Mouse (Mus musculus): Measurements from ENCODE around the gene Cxxc4.

Cxxc4 gene

DNA sequence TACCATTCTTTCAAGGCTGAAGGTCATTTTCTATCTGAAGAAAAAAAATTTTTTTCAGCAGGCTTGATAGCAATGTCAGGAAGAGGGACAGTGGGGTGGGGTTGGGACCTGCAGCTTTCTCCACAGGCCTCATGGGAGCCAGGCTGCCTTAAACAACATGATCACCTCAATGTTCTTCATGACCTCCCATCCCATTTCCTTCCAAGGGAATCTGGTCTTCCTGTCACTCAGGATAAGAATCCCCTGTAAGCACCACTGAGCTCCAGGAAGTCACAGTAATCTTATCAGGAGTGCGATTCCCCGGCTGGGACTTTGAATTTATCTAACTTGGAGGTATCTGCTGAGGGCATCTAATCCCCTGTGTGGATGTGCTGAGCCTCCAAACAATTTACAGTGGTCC lies 17.9 kb downstream of the Cxxc4 start:
- no peak for DNase-seq

DNA sequence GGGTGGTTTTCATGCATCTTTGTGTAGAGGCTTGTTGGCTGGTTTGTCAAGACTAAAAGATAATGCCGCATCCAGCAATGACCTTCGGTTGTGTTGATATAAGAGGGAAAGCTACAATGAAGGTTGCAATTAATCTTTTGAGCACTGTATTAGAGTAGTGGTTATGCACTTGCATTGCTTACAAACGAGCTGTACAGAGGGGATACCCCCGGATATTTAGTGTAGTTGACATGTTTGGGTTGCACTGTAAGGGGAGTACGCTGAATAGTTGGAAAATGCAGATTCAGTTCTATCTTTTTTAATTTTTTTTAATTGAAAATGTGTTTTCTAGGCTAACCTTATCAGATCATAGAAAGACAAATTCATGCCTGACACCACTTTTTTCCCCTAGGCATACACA lies 22.4 kb downstream of the Cxxc4 start:
- DNase-seq = no peak

DNA sequence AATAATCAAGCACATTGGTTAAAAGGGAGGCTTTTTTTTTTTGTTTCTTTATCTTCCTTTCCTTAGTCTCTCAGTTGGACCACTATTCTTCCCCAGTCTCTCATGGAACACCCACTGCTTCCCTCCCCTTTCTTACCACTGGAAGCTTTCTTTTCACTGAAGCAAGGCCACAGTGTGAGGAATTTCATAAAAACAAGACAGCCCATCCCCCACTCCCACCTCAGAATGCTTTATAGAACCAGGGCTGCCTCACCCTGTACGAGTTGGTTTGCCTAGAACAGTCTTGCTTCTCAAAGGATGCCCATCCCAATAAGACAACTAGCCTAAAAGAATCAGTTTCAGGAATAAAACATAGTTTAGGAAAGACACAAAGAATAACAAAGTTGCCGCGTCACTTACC lies 23.0 kb downstream of the Cxxc4 start:
- DNase-seq = no peak

DNA sequence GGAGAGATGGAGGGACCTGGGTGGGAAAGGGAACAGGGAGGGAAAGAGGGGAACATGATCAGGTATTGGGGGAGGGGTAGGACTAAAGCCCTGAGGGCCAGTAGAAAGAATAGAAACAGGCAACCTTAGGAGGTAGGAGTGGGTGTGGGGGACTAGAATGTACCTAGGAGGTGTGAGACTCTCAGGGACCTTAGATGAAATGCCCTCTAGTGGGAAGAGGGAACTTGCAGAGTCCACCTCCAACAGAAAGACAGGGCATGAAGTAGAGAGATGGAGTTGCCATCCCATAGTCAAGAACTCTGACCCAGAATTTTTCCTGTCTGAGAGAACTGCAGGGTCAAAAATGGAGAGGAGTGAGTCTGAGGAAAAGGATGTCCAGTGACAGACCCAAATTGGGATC lies 43.4 kb downstream of the Cxxc4 start:
- DNase-seq = no peak

DNA sequence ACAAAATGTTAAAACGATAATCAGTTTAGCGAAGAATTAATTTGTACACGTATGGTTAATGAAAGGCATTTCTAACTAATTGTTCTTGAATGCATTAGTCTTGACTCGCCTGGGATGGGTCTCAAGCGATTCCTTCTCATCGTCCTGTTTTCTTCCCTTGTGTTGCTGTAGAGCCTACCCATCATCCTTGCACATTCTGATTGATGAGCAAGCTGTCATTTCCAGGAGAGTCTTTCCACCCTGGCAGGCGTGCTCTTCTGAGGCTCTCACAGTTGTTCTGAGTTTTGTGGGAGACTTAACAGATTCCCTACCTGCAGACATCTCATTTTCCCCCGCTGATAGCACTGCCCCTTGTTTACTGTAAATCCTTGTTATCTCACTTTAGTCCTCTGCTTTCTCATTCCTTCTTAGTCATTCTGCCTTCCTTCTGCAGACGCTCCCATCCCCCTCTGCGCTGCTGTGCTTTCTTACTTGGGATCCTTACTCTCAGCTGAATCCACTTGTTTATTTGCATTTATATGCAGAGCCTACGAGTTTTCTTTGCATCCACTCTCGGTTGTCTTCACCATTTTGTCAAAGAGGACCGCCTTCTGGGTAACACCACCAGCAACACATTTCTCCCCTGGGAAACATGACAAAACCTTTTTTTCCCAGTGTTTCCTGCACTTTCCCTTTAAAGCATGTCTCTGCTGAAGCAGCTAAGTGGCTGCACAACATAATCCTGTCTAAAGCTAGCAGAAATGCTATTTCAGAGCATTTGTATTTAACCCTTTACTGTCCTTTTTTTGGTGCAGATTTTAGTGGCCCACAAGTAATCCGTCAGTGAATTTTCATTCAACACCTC lies 45.5 kb downstream of the Cxxc4 start:
- no peak for DNase-seq

DNA sequence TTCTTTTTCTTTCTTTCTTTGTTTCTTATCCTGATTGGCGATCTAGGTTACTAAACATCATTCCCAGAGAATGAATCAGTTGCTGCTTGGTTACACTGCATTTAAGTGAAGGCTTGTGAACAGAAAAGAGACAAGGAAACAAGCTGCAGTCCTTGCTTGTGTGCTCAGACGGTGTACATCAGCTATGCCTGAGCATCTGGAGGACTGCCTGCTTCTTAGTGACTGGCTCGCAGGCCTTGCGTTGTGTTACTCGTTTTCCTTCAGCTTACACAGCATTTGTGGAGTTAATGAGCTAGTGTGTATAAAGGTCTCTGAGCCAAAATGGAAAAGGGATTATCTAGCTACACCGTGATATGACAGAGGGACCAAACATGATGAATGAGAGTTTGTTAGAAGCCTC lies 58.9 kb downstream of the Cxxc4 start:
- no peak for DNase-seq

DNA sequence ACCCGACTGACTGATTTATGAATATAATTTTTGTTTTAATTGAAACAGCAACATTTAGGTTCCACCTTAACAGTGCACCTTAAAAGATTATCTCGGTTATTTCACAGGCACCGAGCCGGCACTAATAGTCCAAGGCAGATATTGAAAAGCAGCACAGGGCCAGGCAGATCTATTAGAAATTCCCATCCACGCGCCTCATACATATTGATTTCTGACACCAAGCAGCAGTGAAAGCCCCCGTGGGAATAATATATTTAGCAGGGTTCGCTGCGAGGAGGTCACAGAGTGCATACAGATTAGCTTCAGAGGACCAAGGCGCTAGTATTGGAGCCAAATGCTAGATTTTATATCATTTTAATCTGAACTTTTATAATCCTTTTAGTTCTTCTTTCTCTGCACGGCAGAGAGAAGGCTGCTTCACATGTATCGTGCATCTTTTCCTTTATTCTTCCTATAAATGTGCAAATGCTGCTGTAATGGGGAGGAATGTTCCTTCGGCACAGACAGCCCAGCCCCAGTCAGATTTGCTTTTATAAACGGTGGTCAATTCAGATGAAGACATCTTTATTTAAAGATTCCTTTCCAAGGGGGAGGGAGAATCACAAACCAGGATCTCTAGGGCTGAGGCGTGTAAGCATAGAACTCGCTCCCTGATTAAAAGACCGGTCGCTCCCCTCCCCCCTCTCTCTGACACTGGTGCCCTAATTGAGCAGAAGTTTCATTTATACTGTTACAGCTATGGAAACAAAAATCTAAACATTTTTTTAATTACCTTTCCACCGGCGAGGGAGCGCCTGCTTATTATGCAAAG lies 66.6 kb downstream of the Cxxc4 start:
- peak; percentile 7 for DNase-seq

DNA sequence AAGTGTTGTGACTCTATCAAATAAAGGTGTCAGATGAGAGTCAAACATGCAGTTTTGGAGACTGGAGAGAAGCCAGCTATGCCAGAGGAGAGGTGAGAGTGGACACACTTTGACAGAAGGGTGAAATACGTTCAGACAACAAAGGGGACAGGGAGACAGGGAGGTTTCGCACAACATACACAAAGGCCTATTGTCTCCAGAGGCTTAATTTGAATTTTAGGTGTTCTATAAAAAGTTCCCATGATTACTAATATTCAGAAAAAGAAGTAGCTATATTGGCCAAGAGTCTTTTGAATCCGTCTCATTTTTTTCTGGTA lies 67.2 kb downstream of the Cxxc4 start:
- no peak for DNase-seq

DNA sequence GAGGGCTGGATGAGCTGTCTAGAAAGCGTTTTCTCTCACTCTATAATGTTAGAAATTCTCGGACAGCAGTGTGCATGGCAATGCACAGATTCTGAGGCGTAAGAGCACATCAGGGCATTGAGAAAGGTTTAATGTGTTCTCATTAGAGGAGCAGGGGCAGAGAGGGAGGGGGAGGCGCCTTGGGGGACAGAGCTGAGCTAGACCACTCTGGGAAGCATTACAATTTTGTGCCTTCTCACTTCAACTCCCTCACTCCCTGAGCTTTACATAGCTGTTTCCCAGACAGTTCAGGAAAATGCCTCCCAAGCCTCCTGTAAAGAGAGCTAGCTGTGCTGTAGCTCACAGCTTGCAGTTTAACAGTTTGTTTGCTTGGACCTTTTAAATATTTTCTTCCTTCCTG lies 70.2 kb downstream of the Cxxc4 start:
- DNase-seq = no peak

DNA sequence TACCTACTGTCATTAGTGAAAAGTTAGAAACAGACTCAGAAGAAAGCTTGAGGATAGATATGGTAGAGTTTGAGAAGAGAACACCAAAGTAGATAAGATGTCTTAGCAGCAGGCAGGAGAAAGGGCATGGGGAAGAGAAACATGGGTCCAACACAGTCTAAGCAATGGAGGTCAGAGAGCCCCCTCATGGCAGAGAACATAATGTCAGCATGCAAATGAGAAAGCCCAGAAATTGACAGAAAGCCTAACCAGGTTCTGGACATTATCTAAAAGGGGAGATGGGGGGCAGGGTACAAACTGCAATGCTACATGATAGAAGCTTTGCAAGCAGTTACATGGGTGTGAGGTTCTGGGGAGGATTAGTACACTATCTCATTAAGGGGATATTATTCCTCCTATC lies 71.5 kb downstream of the Cxxc4 start:
- DNase-seq = no peak

All from cerebellum, adult 9-11 months (tissue).